Mouse (Mus musculus): Measurements from ENCODE around the gene Kbtbd8. TPM values are rescaled to one million over a fixed set of nuclear protein-coding genes. Genes with fewer than 3 reads are reported as not detected.

Gene Kbtbd8
- polyA plus RNA-seq, 1 experiment from 2014 or later: 4.0 TPM

DNA sequence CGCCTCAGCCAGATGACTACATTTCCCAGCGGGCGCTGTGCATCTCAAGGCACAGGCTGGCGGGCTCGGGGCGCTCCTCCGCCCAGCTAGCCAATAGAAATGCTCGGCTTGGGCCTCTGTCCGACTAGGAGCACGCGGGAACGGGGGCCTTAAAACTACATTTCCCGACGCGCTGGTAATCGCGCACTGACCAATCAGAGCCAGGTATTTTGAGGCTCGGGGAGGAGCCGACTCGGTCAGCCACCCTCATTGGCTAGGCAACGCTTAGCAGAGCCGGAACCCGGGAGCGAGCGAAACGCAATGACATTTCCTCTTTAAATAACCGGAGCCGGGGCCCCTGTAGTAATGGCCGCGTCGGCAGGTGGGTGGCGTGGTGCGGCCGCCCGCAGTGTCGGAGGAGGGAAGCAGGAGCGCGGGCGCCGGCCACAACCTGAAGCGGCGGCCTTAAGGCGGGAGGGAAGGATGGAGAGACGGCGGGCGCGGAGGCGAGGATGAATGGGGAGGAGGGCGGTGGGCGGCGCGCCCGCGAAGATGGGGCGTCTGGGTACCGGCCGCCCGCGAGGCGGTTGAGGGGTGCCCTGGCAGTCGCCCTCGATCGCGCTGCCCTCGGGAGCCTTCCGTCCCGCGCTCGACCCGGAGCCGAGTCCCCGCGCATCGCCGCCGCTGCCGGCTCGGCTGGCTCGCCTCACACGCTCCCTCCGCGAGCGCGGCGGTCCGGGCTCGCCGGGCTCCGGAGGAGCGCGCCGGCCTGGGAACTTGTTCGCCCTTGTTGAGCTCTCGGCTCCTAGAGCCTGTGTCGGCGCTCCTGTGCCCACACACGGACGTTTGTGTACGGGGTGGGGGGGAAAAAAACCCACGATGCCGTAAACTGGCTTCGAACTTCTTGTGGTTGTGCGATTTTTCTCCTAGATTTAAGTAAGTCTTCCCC lies 838 bp downstream of the Kbtbd8 start:
- WGBS: under 1% methylated on average over 87 of the region's 103 CpGs
- Histone ChIP-seq H3K4me3 (peak overlapping the region; percentile 81), H3K27me3 (no peaks in the 10 kb centered on the region), H3K36me3 (peaks cover 7% of the 10 kb centered on the region), H3K4me1 (replicated peaks) (peaks cover 13% of the 10 kb centered on the region), H3K27ac (replicated peaks) (peak overlapping the region; percentile 92), H3K9me3 (no peaks in the 10 kb centered on the region), H3K9ac (peak overlapping the region; percentile 70), H3K4me2 (peak overlapping the region; percentile 64)
- peak; percentile 99 for ATAC-seq (ENCODE audit: low FRiP score, low read depth)

GRCm38 (mm10) chr6:95119389-95119788 lies 2.3 kb downstream of the Kbtbd8 start:
- Histone ChIP-seq H3K4me1 (replicated peaks) (peaks cover 23% of the 10 kb centered on the region), H3K4me2 (0 out of 2 replicates have a peak overlapping the region, but pooled peaks have one; percentile 9), H3K9ac (no peak overlapping the region), H3K36me3 (peaks cover 7% of the 10 kb centered on the region), H3K27ac (replicated peaks) (no peak overlapping the region), H3K27me3 (no peaks in the 10 kb centered on the region), H3K9me3 (no peaks in the 10 kb centered on the region), H3K4me3 (no peak overlapping the region)
- WGBS: 88% methylated on average over 3 of the region's 3 CpGs
- ATAC-seq (ENCODE audit: low FRiP score, low read depth): no peak

GRCm38 (mm10) chr6:95149931-95150534 lies 33.0 kb downstream of the Kbtbd8 start:
- 67% methylated on average over 6 of the region's 6 CpGs for WGBS
- Histone ChIP-seq H3K4me3 (no peak overlapping the region), H3K4me2 (no peak overlapping the region), H3K36me3 (no peaks in the 10 kb centered on the region), H3K9ac (no peak overlapping the region), H3K27ac (replicated peaks) (no peak overlapping the region), H3K9me3 (no peaks in the 10 kb centered on the region), H3K4me1 (replicated peaks) (no peaks in the 10 kb centered on the region), H3K27me3 (no peaks in the 10 kb centered on the region)
- ATAC-seq (ENCODE audit: low FRiP score, low read depth): no peak

GRCm38 (mm10) chr6:95150885-95151284 lies 33.8 kb downstream of the Kbtbd8 start:
- Histone ChIP-seq H3K36me3 (no peaks in the 10 kb centered on the region), H3K27ac (replicated peaks) (no peak overlapping the region), H3K4me1 (replicated peaks) (no peaks in the 10 kb centered on the region), H3K27me3 (no peaks in the 10 kb centered on the region), H3K4me2 (no peak overlapping the region), H3K9ac (no peak overlapping the region), H3K9me3 (no peaks in the 10 kb centered on the region), H3K4me3 (no peak overlapping the region)
- 74% methylated on average over 4 of the region's 4 CpGs for WGBS
- no peak for ATAC-seq (ENCODE audit: low FRiP score, low read depth)

- H3K4me1 ChIP-seq (replicated peaks): no peaks in the 10 kb centered on the region
- 78% methylated on average over 2 of the region's 2 CpGs for WGBS
- ATAC-seq (ENCODE audit: low FRiP score, low read depth): no peak
- H3K27me3 ChIP-seq: no peaks in the 10 kb centered on the region
- no peaks in the 10 kb centered on the region for H3K9me3 ChIP-seq
- no peak overlapping the region for H3K4me3 ChIP-seq
- no peak overlapping the region for H3K9ac ChIP-seq
- H3K4me2 ChIP-seq: no peak overlapping the region
- H3K36me3 ChIP-seq: no peaks in the 10 kb centered on the region
- H3K27ac ChIP-seq (replicated peaks): no peak overlapping the region
Observed at GRCm38 (mm10) chr6:95151563-95151962, 34.5 kb downstream of the Kbtbd8 start.

DNA sequence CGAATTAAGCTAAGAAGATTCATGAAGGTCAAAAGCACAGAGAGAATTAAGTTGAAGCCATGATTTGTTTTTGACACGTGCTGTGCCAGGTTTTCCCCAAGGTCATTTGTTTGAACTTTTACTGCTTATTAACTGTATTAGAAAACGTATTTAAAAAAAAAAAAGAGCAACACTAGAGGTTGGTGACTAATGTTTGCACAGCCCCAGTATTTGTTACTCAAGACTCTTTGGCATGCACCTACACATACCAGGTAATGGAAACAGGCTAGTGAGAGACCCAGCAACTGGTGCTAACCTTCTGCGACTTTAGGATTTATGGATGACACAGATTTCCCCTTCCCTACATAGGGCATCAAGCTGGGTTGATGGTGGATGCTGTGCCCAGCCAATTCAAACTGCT lies 46.9 kb downstream of the Kbtbd8 start:
- no peak for ATAC-seq (ENCODE audit: low FRiP score, low read depth)
- Histone ChIP-seq H3K27ac (replicated peaks) (no peak overlapping the region), H3K9ac (no peak overlapping the region), H3K4me3 (no peak overlapping the region), H3K4me2 (no peak overlapping the region), H3K9me3 (no peaks in the 10 kb centered on the region), H3K4me1 (replicated peaks) (0 out of 2 replicates have a peak, but pooled peaks cover 6% of the 10 kb centered on the region), H3K27me3 (no peaks in the 10 kb centered on the region), H3K36me3 (no peaks in the 10 kb centered on the region)
- 77% methylated on average over 4 of the region's 4 CpGs for WGBS

DNA sequence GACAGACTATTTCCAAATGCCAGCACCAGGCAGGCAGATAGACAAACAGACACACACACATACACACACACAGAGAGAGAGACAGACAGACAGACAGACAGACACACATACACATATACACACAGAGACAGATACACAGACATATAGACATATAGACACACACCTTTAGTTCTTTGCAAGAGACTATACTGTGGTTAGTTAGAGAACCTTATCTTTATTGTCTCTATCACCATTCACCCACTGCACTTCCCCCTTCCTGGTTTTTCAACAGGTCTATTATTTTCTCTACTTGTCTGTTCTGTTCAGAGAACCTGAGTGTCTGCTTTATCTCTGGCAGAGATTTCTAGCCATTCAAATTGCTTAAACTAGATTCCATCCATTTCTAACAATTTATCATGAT lies 48.6 kb downstream of the Kbtbd8 start:
- Histone ChIP-seq H3K9ac (no peak overlapping the region), H3K4me1 (replicated peaks) (0 out of 2 replicates have a peak, but pooled peaks cover 9% of the 10 kb centered on the region), H3K9me3 (no peaks in the 10 kb centered on the region), H3K36me3 (no peaks in the 10 kb centered on the region), H3K27ac (replicated peaks) (no peak overlapping the region), H3K4me2 (no peak overlapping the region), H3K27me3 (no peaks in the 10 kb centered on the region), H3K4me3 (no peak overlapping the region)
- no peak for ATAC-seq (ENCODE audit: low FRiP score, low read depth)

DNA sequence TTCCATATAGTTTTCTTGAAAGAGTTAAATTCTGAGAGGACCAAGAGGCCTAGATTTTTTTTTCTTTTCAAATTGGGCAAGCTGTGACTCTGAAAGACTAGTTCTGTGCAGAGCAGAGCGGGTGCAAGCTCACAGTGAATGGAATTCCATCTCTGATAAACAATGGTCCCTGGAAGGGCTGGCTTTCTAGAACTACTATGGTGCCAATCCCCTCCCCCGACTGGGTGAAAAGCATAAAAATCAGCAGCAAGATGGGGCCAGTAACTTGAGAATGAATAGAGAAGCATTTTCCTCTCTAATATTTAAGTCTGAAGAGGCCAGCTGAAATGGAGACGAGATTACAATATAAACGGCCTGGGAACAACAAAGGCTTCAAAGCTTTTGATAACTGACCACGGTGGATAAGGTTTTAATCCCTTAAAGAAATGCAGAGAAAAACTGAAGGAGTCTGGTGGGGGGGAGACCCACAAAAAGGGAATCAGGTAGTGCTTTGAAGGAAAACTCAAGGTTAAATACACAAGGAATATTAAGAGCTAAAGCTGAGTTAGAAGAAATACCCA lies 50.7 kb downstream of the Kbtbd8 start:
- WGBS: 10% methylated on average over 5 of the region's 5 CpGs
- Histone ChIP-seq H3K27me3 (no peaks in the 10 kb centered on the region), H3K9ac (no peak overlapping the region), H3K4me2 (no peak overlapping the region), H3K4me3 (no peak overlapping the region), H3K9me3 (no peaks in the 10 kb centered on the region), H3K4me1 (replicated peaks) (0 out of 2 replicates have a peak, but pooled peaks cover 9% of the 10 kb centered on the region), H3K36me3 (no peaks in the 10 kb centered on the region), H3K27ac (replicated peaks) (no peak overlapping the region)
- ATAC-seq (ENCODE audit: low FRiP score, low read depth): no peak

DNA sequence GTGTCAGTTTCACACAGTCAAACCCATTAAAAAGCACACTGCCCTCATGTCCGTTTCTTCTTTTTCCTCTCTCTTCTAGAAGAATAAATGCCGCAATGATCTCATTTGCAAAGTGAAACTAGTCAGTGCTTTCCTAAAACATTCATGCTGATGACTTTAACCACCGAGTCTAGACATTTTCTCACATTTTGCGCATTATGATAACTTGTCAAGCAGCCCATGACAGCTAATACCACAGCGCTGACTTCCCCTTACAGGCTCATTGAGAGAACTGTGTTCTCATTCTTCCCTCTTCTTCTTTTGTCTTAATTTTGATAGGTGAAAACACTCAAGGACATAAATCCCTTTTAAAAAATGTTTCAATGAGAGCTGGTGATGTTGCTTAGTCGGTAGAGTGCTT lies 52.4 kb downstream of the Kbtbd8 start:
- Histone ChIP-seq H3K27me3 (no peaks in the 10 kb centered on the region), H3K36me3 (no peaks in the 10 kb centered on the region), H3K9me3 (no peaks in the 10 kb centered on the region), H3K4me3 (no peak overlapping the region), H3K27ac (replicated peaks) (no peak overlapping the region), H3K9ac (no peak overlapping the region), H3K4me1 (replicated peaks) (0 out of 2 replicates have a peak, but pooled peaks cover 12% of the 10 kb centered on the region), H3K4me2 (no peak overlapping the region)
- ATAC-seq (ENCODE audit: low FRiP score, low read depth): no peak
- WGBS: 78% methylated on average over 6 of the region's 6 CpGs

- 14% methylated on average over 9 of the region's 9 CpGs for WGBS
Observed at GRCm38 (mm10) chr6:95174311-95175143, 57.5 kb downstream of the Kbtbd8 start.

More at GRCm38 (mm10) chr6:95174311-95175143, 57.5 kb downstream of the Kbtbd8 start:
- peak; percentile 71; the same call in 1 of the 2 replicates for ATAC-seq (ENCODE audit: low FRiP score, low read depth)
- H3K27me3 ChIP-seq: no peaks in the 10 kb centered on the region
- H3K4me2 ChIP-seq: no peak overlapping the region
- no peak overlapping the region for H3K4me3 ChIP-seq
- H3K36me3 ChIP-seq: no peaks in the 10 kb centered on the region
- H3K27ac ChIP-seq (replicated peaks): peak overlapping the region; percentile 66
- 0 out of 2 replicates have a peak, but pooled peaks cover 8% of the 10 kb centered on the region for H3K4me1 ChIP-seq (replicated peaks)
- no peaks in the 10 kb centered on the region for H3K9me3 ChIP-seq
- H3K9ac ChIP-seq: no peak overlapping the region
